Comparison of ENCODE assay signal across 8 mouse cellular contexts in genomic region chr8:84689091-84689915, GRCm38 (mm10). TPM values are rescaled to one million over a fixed set of nuclear protein-coding genes. Genes with fewer than 3 reads are reported as not detected.
A peak's percentile ranks its signal among the peaks of the same experiment; 100 is the strongest.
DNase-seq lines count a peak whose midpoint lies in the region; ATAC-seq and TF ChIP-seq lines count a peak whose summit lies in the region.

No protein-coding gene starts in this region.

- peaks cover 31% of the 10 kb centered on the region for H3K79me2 ChIP-seq in liver, adult 2 months (ENCODE audit: control insufficient read depth, insufficient read depth, low read length)
- peaks cover 44% of the 10 kb centered on the region for H3K79me2 ChIP-seq in myocyte (ENCODE audit: control insufficient read depth, insufficient read depth)

- peaks cover 34% of the 10 kb centered on the region for H3K36me3 ChIP-seq in heart, embryonic 12.5 days
- peaks cover 22% of the 10 kb centered on the region; the same call in 1 of the 2 replicates for H3K36me3 ChIP-seq in kidney, postnatal 0 days (ENCODE audit: insufficient read depth, low read length)
- peaks cover 4% of the 10 kb centered on the region for H3K36me3 ChIP-seq in liver, adult 2 months (ENCODE audit: control insufficient read depth, insufficient read depth, low read length)
- H3K36me3 ChIP-seq in myocyte (ENCODE audit: control insufficient read depth, insufficient read depth), result peaks cover 12% of the 10 kb centered on the region

- H3K27ac ChIP-seq in bone marrow, adult 2 months (ENCODE audit: control insufficient read depth, insufficient read depth, low read depth, low read length, poor library complexity), result no peak overlapping the region
- peak overlapping the region; percentile 67 for H3K27ac ChIP-seq in embryonic fibroblast, embryonic 13.5 days (ENCODE audit: insufficient read depth, low read length)
- peak overlapping the region; percentile 66 for H3K27ac ChIP-seq in heart, embryonic 12.5 days (ENCODE audit: poor library complexity, severe bottlenecking)
- H3K27ac ChIP-seq in kidney, postnatal 0 days, result peak overlapping the region; percentile 71
- H3K27ac ChIP-seq in liver, adult 2 months (replicated peaks; ENCODE audit: insufficient read depth, low read depth, low read length), result peak overlapping the region; percentile 42; the same call in 1 of the 2 replicates

- WGBS in bone marrow, adult 2 months, result under 1% methylated on average over 47 of the region's 47 CpGs
- WGBS in heart, embryonic 12.5 days, result under 1% methylated on average over 47 of the region's 47 CpGs
- under 1% methylated on average over 47 of the region's 47 CpGs for WGBS in kidney, postnatal 0 days
- WGBS in liver, adult 2 months, result under 1% methylated on average over 47 of the region's 47 CpGs

- no peak for TF ChIP-seq POLR2A in bone marrow, adult 2 months (IDR thresholded peaks at IDR 0.05; ENCODE audit: borderline replicate concordance, control insufficient read depth, low read depth, low read length)
- TF ChIP-seq POLR2A in embryonic fibroblast, embryonic 13.5 days (IDR thresholded peaks at IDR 0.05; ENCODE audit: low read depth, low read length), result peak; percentile 64; the same call in 1 of the 2 replicates
- TF ChIP-seq POLR2A in liver, adult 2 months (IDR thresholded peaks at IDR 0.05; ENCODE audit: extremely low read depth, insufficient read depth, low read length), result no peak
- peak; percentile 44 for TF ChIP-seq POLR2A in myocyte (IDR thresholded peaks at IDR 0.05; ENCODE audit: insufficient read length, low read depth)

- H3ac ChIP-seq in myocyte (ENCODE audit: control insufficient read depth, insufficient read length), result peak overlapping the region; percentile 12

- peak overlapping the region; percentile 86 for H3K9ac ChIP-seq in heart, embryonic 12.5 days
- peak overlapping the region; percentile 78 for H3K9ac ChIP-seq in kidney, postnatal 0 days (ENCODE audit: low read depth, low read length)
- peak overlapping the region; percentile 86 for H3K9ac ChIP-seq in liver, adult 2 months (ENCODE audit: low read depth, low read length)

- ATAC-seq in heart, embryonic 12.5 days (ENCODE audit: insufficient number of reproducible peaks, low FRiP score), result peak; percentile 86
- ATAC-seq in kidney, postnatal 0 days (replicated peaks; ENCODE audit: low FRiP score, low read depth), result peak; percentile 89

- peaks cover 4% of the 10 kb centered on the region; the same call in 1 of the 2 replicates for H3K4me1 ChIP-seq in bone marrow, adult 2 months (ENCODE audit: control insufficient read depth, insufficient read depth, low read length)
- peaks cover 11% of the 10 kb centered on the region for H3K4me1 ChIP-seq in embryonic fibroblast, embryonic 13.5 days (ENCODE audit: control insufficient read depth, insufficient read depth, low read length)
- H3K4me1 ChIP-seq in heart, embryonic 12.5 days (replicated peaks), result peaks cover 42% of the 10 kb centered on the region
- peaks cover 27% of the 10 kb centered on the region for H3K4me1 ChIP-seq in kidney, postnatal 0 days (replicated peaks; ENCODE audit: insufficient read depth, low read length)
- peaks cover 17% of the 10 kb centered on the region for H3K4me1 ChIP-seq in liver, adult 2 months (ENCODE audit: control insufficient read depth, insufficient read depth, low read length)

- no peaks in the 10 kb centered on the region for H3K9me3 ChIP-seq in heart, embryonic 12.5 days (replicated peaks)
- no peaks in the 10 kb centered on the region for H3K9me3 ChIP-seq in kidney, postnatal 0 days (replicated peaks; ENCODE audit: low read length)

- peak overlapping the region; percentile 96 for H3K4me2 ChIP-seq in heart, embryonic 12.5 days
- peak overlapping the region; percentile 87 for H3K4me2 ChIP-seq in kidney, postnatal 0 days (ENCODE audit: low read length)
- H3K4me2 ChIP-seq in myocyte (ENCODE audit: low read depth), result peak overlapping the region; percentile 82

- no peaks in the 10 kb centered on the region for H3K27me3 ChIP-seq in heart, embryonic 12.5 days (replicated peaks)
- H3K27me3 ChIP-seq in kidney, postnatal 0 days (ENCODE audit: insufficient read depth, low read length), result no peaks in the 10 kb centered on the region
- no peaks in the 10 kb centered on the region for H3K27me3 ChIP-seq in liver, adult 2 months (ENCODE audit: control insufficient read depth, insufficient read depth, low read length)
- no peaks in the 10 kb centered on the region for H3K27me3 ChIP-seq in myocyte (ENCODE audit: control insufficient read depth, insufficient read depth, insufficient read length)

- peak overlapping the region; percentile 66 for H3K4me3 ChIP-seq in bone marrow, adult 2 months (replicated peaks; ENCODE audit: control insufficient read depth, low read depth, low read length)
- H3K4me3 ChIP-seq in embryonic fibroblast, embryonic 13.5 days (ENCODE audit: insufficient read depth, low read length), result peak overlapping the region; percentile 90
- peak overlapping the region; percentile 89 for H3K4me3 ChIP-seq in heart, embryonic 12.5 days
- H3K4me3 ChIP-seq in kidney, postnatal 0 days (replicated peaks; ENCODE audit: low read depth, low read length), result peak overlapping the region; percentile 77
- H3K4me3 ChIP-seq in liver, adult 2 months (ENCODE audit: insufficient read depth, low read depth, low read length), result peak overlapping the region; percentile 79
- H3K4me3 ChIP-seq in myocyte, result peak overlapping the region; percentile 55

- no peak for TF ChIP-seq CTCF in bone marrow, adult 2 months (IDR thresholded peaks at IDR 0.05; ENCODE audit: control insufficient read depth, insufficient read depth, low read length)
- no peak for TF ChIP-seq CTCF in embryonic fibroblast, embryonic 13.5 days (IDR thresholded peaks at IDR 0.05; ENCODE audit: borderline replicate concordance, insufficient read depth, low read length)
- TF ChIP-seq CTCF in kidney, postnatal 0 days (IDR thresholded peaks at IDR 0.05; ENCODE audit: low read depth), result peak; percentile 29; the same call in 1 of the 2 replicates
- TF ChIP-seq CTCF in liver, adult 2 months (IDR thresholded peaks at IDR 0.05; ENCODE audit: low read depth, low read length), result no peak

- peak; percentile 84 to 88 for DNase-seq in B cell, adult 2 months
- DNase-seq in kidney, postnatal 0 days (ENCODE audit: low spot score), result peak; percentile 97
- DNase-seq in liver, adult 2 months (ENCODE audit: extremely low read depth, low read depth, low spot score), result peak; percentile 88
- DNase-seq in spleen, postnatal 4 days (ENCODE audit: low spot score in 2 of 2), result peak; percentile 89 to 92

TF ChIP-seq in myocyte, 11 proteins besides CTCF, POLR2A, EP300 and RAD21 (continues in another document):
- TF ChIP-seq SRF (IDR thresholded peaks at IDR 0.05; ENCODE audit: control insufficient read depth, insufficient read length, low read depth), result no peak

RNA-seq across cellular contexts. Expression of gene Nacc1, which starts 1.6 kb away (rescaled TPM):
- polyA plus RNA-seq in bone marrow, adult 2 months (2011; ENCODE audit: insufficient read depth, insufficient read length, low replicate concordance, missing spikeins), result 14.6 and 26.2 TPM in 2 replicates
- 47.2 and 54.9 TPM in 2 replicates for polyA plus RNA-seq in embryonic fibroblast, embryonic 13.5 days (2011; ENCODE audit: insufficient read length, low read depth, missing spikeins)
- polyA plus RNA-seq in heart, embryonic 12.5 days (2016; fragmentation: Nextera tagmentation; extraction: Ambion mirVana), result 20.9 and 21.3 TPM in 2 replicates
- polyA plus RNA-seq in kidney, postnatal 0 days (2015; fragmentation: Nextera tagmentation; extraction: Ambion mirVana), result 15.9 and 16.1 TPM in 2 replicates
- total RNA-seq in liver, adult 2 months (2014; rRNA removed), result 5.3 and 8.0 TPM in 2 replicates
- 31.0 and 32.6 TPM in 2 replicates for polyA plus RNA-seq in liver, adult 2 months (2012; rRNA removed)
- 56.1 TPM for polyA plus RNA-seq in myocyte (2012; fragmentation: generic; extraction: Trizol)

RNA-seq across cellular contexts. Expression of gene Trmt1, which starts 3.2 kb away (rescaled TPM):
- 78.9 and 134 TPM in 2 replicates for polyA plus RNA-seq in bone marrow, adult 2 months (2011; ENCODE audit: insufficient read depth, insufficient read length, low replicate concordance, missing spikeins)
- polyA plus RNA-seq in embryonic fibroblast, embryonic 13.5 days (2011; ENCODE audit: insufficient read length, low read depth, missing spikeins), result 80.2 and 86.7 TPM in 2 replicates
- 46.2 and 49.5 TPM in 2 replicates for polyA plus RNA-seq in heart, embryonic 12.5 days (2016; fragmentation: Nextera tagmentation; extraction: Ambion mirVana)
- 55.3 and 56.1 TPM in 2 replicates for polyA plus RNA-seq in kidney, postnatal 0 days (2015; fragmentation: Nextera tagmentation; extraction: Ambion mirVana)
- 20.7 and 27.3 TPM in 2 replicates for total RNA-seq in liver, adult 2 months (2014; rRNA removed)
- polyA plus RNA-seq in liver, adult 2 months (2012; rRNA removed), result 44.6 and 58.6 TPM in 2 replicates
- polyA plus RNA-seq in myocyte (2012; fragmentation: generic; extraction: Trizol), result 94.4 TPM

RNA-seq across cellular contexts. Expression of gene Lyl1, which starts 12.0 kb away (rescaled TPM):
- polyA plus RNA-seq in bone marrow, adult 2 months (2011; ENCODE audit: insufficient read depth, insufficient read length, low replicate concordance, missing spikeins), result 59.2 and 125 TPM in 2 replicates
- polyA plus RNA-seq in embryonic fibroblast, embryonic 13.5 days (2011; ENCODE audit: insufficient read length, low read depth, missing spikeins), result not detected in 2 replicates
- 18.1 and 19.7 TPM in 2 replicates for polyA plus RNA-seq in heart, embryonic 12.5 days (2016; fragmentation: Nextera tagmentation; extraction: Ambion mirVana)
- polyA plus RNA-seq in kidney, postnatal 0 days (2015; fragmentation: Nextera tagmentation; extraction: Ambion mirVana), result 6.1 and 6.4 TPM in 2 replicates
- 0.18 and 0.47 TPM in 2 replicates for total RNA-seq in liver, adult 2 months (2014; rRNA removed)
- 0.71 and 1.3 TPM in 2 replicates for polyA plus RNA-seq in liver, adult 2 months (2012; rRNA removed)
- polyA plus RNA-seq in myocyte (2012; fragmentation: generic; extraction: Trizol), result not detected

RNA-seq across cellular contexts. Expression of gene Ier2, which starts 26.7 kb away (rescaled TPM):
- 13.2 and 49.9 TPM in 2 replicates for polyA plus RNA-seq in bone marrow, adult 2 months (2011; ENCODE audit: insufficient read depth, insufficient read length, low replicate concordance, missing spikeins)
- polyA plus RNA-seq in embryonic fibroblast, embryonic 13.5 days (2011; ENCODE audit: insufficient read length, low read depth, missing spikeins), result 38.2 and 38.6 TPM in 2 replicates
- 63.4 and 68.1 TPM in 2 replicates for polyA plus RNA-seq in heart, embryonic 12.5 days (2016; fragmentation: Nextera tagmentation; extraction: Ambion mirVana)
- 77.4 and 83.8 TPM in 2 replicates for polyA plus RNA-seq in kidney, postnatal 0 days (2015; fragmentation: Nextera tagmentation; extraction: Ambion mirVana)
- 13.1 and 15.6 TPM in 2 replicates for total RNA-seq in liver, adult 2 months (2014; rRNA removed)
- 12.0 and 12.6 TPM in 2 replicates for polyA plus RNA-seq in liver, adult 2 months (2012; rRNA removed)
- polyA plus RNA-seq in myocyte (2012; fragmentation: generic; extraction: Trizol), result 75.7 TPM

RNA-seq across cellular contexts. Expression of gene G430095P16Rik, which starts 33.5 kb away (rescaled TPM):
- polyA plus RNA-seq in bone marrow, adult 2 months (2011; ENCODE audit: insufficient read depth, insufficient read length, low replicate concordance, missing spikeins), result 12.0 and 27.2 TPM in 2 replicates
- polyA plus RNA-seq in embryonic fibroblast, embryonic 13.5 days (2011; ENCODE audit: insufficient read length, low read depth, missing spikeins), result 0.74 TPM in 1 of 2 replicates, not detected in the other
- 5.4 and 6.9 TPM in 2 replicates for polyA plus RNA-seq in heart, embryonic 12.5 days (2016; fragmentation: Nextera tagmentation; extraction: Ambion mirVana)
- polyA plus RNA-seq in kidney, postnatal 0 days (2015; fragmentation: Nextera tagmentation; extraction: Ambion mirVana), result 1.9 and 2.5 TPM in 2 replicates
- total RNA-seq in liver, adult 2 months (2014; rRNA removed), result not detected in 2 replicates
- 0.19 TPM in 1 of 2 replicates, not detected in the other for polyA plus RNA-seq in liver, adult 2 months (2012; rRNA removed)
- 9.4 TPM for polyA plus RNA-seq in myocyte (2012; fragmentation: generic; extraction: Trizol)

Comparison
In these comparisons a context has a peak if more than half of its experiments do, and no peak if none do; other contexts are left out.
1. POLR2A ChIP-seq: peak in embryonic fibroblast, embryonic 13.5 days (single experiment) and myocyte (single experiment); none in bone marrow, adult 2 months (single experiment) and liver, adult 2 months (single experiment).
2. Peak in every context shown above with its lines, with median percentiles within 50 percentile points of each other: DNase-seq, H3K4me3 ChIP-seq, H3K4me2 ChIP-seq and H3K9ac ChIP-seq.